Mouse (Mus musculus) small intestine, adult 2 months (tissue): ENCODE measurements around the gene Tbl1xr1.

ENCODE experiments used
- CTCF ChIP-seq: fragments of 200-500 bp; IDR thresholded peaks from 2 replicates; pipeline ENCODE4 v1.5.1; 2012; ENCODE audit warnings: low read depth, mild to moderate bottlenecking, control low read depth, inconsistent platforms, low read length, moderate library complexity, mixed read lengths; ENCODE audit not compliant: insufficient replicate concordance, insufficient read length; ENCODE audit errors: extremely low read depth
- POLR2A ChIP-seq: fragments of 200-500 bp; IDR thresholded peaks from 2 replicates; pipeline ENCODE4 v1.6.1; 2012; ENCODE audit warnings: low read depth, mild to moderate bottlenecking, control low read depth, inconsistent platforms, low read length, moderate library complexity

- TF ChIP-seq POLR2A (no peak), CTCF (no peak)
Observed at GRCm38 (mm10) chr3:22105471-22105870, 29.0 kb downstream of the Tbl1xr1 start.
